In genomic region chr2:180870006-180870405, GRCm38 (mm10) we compare ENCODE assay signal across 31 mouse cellular contexts. TPM values are rescaled to one million over a fixed set of nuclear protein-coding genes. Genes with fewer than 3 reads are reported as not detected.
DNase-seq lines count a peak whose midpoint lies in the region; ATAC-seq and TF ChIP-seq lines count a peak whose summit lies in the region.
"Had no signal": no experiment of that assay in that cellular context is flagged by ENCODE, and none has a peak within 500 bp of the region (broad histone marks: within the 10 kb centered on the region; RNA-seq: fewer than 3 reads in every experiment).

No protein-coding gene starts in this region.

- 43% methylated on average over 3 of the region's 3 CpGs for WGBS in hindbrain, embryonic 13.5 days
- WGBS in hindbrain, embryonic 12.5 days = 61% methylated on average over 3 of the region's 3 CpGs
- WGBS in midbrain, embryonic 11.5 days = 67% methylated on average over 3 of the region's 3 CpGs
- WGBS in midbrain, embryonic 10.5 days = 77% methylated on average over 3 of the region's 3 CpGs
- 36% methylated on average over 3 of the region's 3 CpGs for WGBS in hindbrain, embryonic 16.5 days
- WGBS in midbrain, postnatal 0 days = 48% methylated on average over 3 of the region's 3 CpGs

- peak overlapping the region; percentile 63 for H3K27ac ChIP-seq in hindbrain, embryonic 13.5 days
- H3K27ac ChIP-seq in hindbrain, embryonic 12.5 days = no peak overlapping the region
- no peak overlapping the region for H3K27ac ChIP-seq in midbrain, embryonic 11.5 days (ENCODE audit: low read depth, low read length)
- no peak overlapping the region for H3K27ac ChIP-seq in midbrain, embryonic 10.5 days (replicated peaks)
- H3K27ac ChIP-seq in hindbrain, embryonic 16.5 days (ENCODE audit: low read depth, low read length) = peak overlapping the region; percentile 23; the same call in 1 of the 2 replicates
- peak overlapping the region; percentile 19; the same call in 1 of the 2 replicates for H3K27ac ChIP-seq in midbrain, postnatal 0 days (ENCODE audit: low read depth, low read length)
- H3K27ac ChIP-seq: embryonic facial prominence, embryonic 13.5 days; liver, embryonic 13.5 days; macrophage had no signal

- H3K9ac ChIP-seq in hindbrain, embryonic 13.5 days = no peak overlapping the region
- no peak overlapping the region for H3K9ac ChIP-seq in hindbrain, embryonic 12.5 days
- no peak overlapping the region for H3K9ac ChIP-seq in midbrain, embryonic 11.5 days (ENCODE audit: low read length)
- peak overlapping the region; percentile 14 for H3K9ac ChIP-seq in hindbrain, embryonic 16.5 days (ENCODE audit: low read depth, low read length)
- H3K9ac ChIP-seq in midbrain, postnatal 0 days (replicated peaks; ENCODE audit: low read length, poor library complexity, severe bottlenecking) = no peak overlapping the region
- H3K9ac ChIP-seq: embryonic facial prominence, embryonic 13.5 days; liver, embryonic 13.5 days had no signal

- no peak for TF ChIP-seq CTCF in midbrain, postnatal 0 days (IDR thresholded peaks at IDR 0.05)

- H3K4me2 ChIP-seq in hindbrain, embryonic 13.5 days = no peak overlapping the region
- no peak overlapping the region for H3K4me2 ChIP-seq in hindbrain, embryonic 12.5 days (replicated peaks)
- H3K4me2 ChIP-seq in midbrain, embryonic 11.5 days = no peak overlapping the region
- H3K4me2 ChIP-seq in hindbrain, embryonic 16.5 days (ENCODE audit: low read length) = no peak overlapping the region
- H3K4me2 ChIP-seq in midbrain, postnatal 0 days (ENCODE audit: low read depth, low read length, poor library complexity, severe bottlenecking) = no peak overlapping the region
- H3K4me2 ChIP-seq: embryonic facial prominence, embryonic 13.5 days; liver, embryonic 13.5 days had no signal

- H3K9me3 ChIP-seq in hindbrain, embryonic 13.5 days = no peaks in the 10 kb centered on the region
- no peaks in the 10 kb centered on the region for H3K9me3 ChIP-seq in hindbrain, embryonic 12.5 days (replicated peaks)
- H3K9me3 ChIP-seq in midbrain, embryonic 11.5 days (ENCODE audit: control insufficient read depth, low read length) = no peaks in the 10 kb centered on the region
- no peaks in the 10 kb centered on the region for H3K9me3 ChIP-seq in midbrain, embryonic 10.5 days (replicated peaks)
- H3K9me3 ChIP-seq in hindbrain, embryonic 16.5 days (ENCODE audit: control insufficient read depth, low read length) = no peaks in the 10 kb centered on the region; the same call in 1 of the 2 replicates
- no peaks in the 10 kb centered on the region for H3K9me3 ChIP-seq in midbrain, postnatal 0 days (ENCODE audit: low read length)
- H3K9me3 ChIP-seq: embryonic facial prominence, embryonic 13.5 days; liver, embryonic 13.5 days had no signal

- 0 out of 2 replicates have a peak, but pooled peaks have one; percentile 59 for ATAC-seq in hindbrain, embryonic 13.5 days (ENCODE audit: low FRiP score)
- ATAC-seq in hindbrain, embryonic 12.5 days (ENCODE audit: low FRiP score) = no peak
- ATAC-seq in midbrain, embryonic 11.5 days (ENCODE audit: low FRiP score) = no peak
- 0 out of 2 replicates have a peak, but pooled peaks have one; percentile 42 for ATAC-seq in hindbrain, embryonic 16.5 days
- 0 out of 2 replicates have a peak, but pooled peaks have one; percentile 31 for ATAC-seq in midbrain, postnatal 0 days (ENCODE audit: low FRiP score)
- ATAC-seq in granulocyte monocyte progenitor cell, adult 5-6 weeks (replicated peaks; ENCODE audit: poor library complexity, severe bottlenecking) = no peak
- ATAC-seq: CD4-positive, CD25-positive, alpha-beta regulatory T cell, adult 4 months; lung, postnatal 0 days had no signal

- no peak overlapping the region for H3K4me3 ChIP-seq in hindbrain, embryonic 13.5 days
- no peak overlapping the region for H3K4me3 ChIP-seq in hindbrain, embryonic 12.5 days
- no peak overlapping the region for H3K4me3 ChIP-seq in midbrain, embryonic 11.5 days (ENCODE audit: low read depth, low read length)
- no peak overlapping the region for H3K4me3 ChIP-seq in midbrain, embryonic 10.5 days
- no peak overlapping the region for H3K4me3 ChIP-seq in hindbrain, embryonic 16.5 days (ENCODE audit: low read length)
- H3K4me3 ChIP-seq in midbrain, postnatal 0 days (ENCODE audit: low read depth, low read length) = no peak overlapping the region
- H3K4me3 ChIP-seq: embryonic facial prominence, embryonic 13.5 days; liver, embryonic 13.5 days had no signal

- DNase-seq in midbrain, embryonic 11.5 days (ENCODE audit: low spot score, missing footprints) = peak; percentile 62
- DNase-seq in midbrain, embryonic 10.5 days (ENCODE audit: low spot score) = no peak
- DNase-seq in midbrain, postnatal 0 days (ENCODE audit: low spot score) = peak; percentile 41
- no peak for DNase-seq in heart, postnatal 25 days (ENCODE audit: low spot score)
- DNase-seq: adrenal gland, postnatal 14 days; cerebellum, adult 18-20 months; heart, postnatal 14 days; kidney, adult 11 months; kidney, postnatal 14 days; layer of hippocampus, postnatal 36 days; left cerebral cortex, postnatal 4 days; liver, embryonic 13.5 days; lung, adult 18-20 months; thymus, adult 2 months; thymus, postnatal 4 days had no signal

- no peaks in the 10 kb centered on the region for H3K27me3 ChIP-seq in hindbrain, embryonic 13.5 days
- H3K27me3 ChIP-seq in hindbrain, embryonic 12.5 days = no peaks in the 10 kb centered on the region
- no peaks in the 10 kb centered on the region for H3K27me3 ChIP-seq in midbrain, embryonic 11.5 days (ENCODE audit: control insufficient read depth, insufficient read depth, low read length)
- no peaks in the 10 kb centered on the region for H3K27me3 ChIP-seq in midbrain, embryonic 10.5 days (ENCODE audit: low read depth, poor library complexity, severe bottlenecking)
- H3K27me3 ChIP-seq in hindbrain, embryonic 16.5 days (replicated peaks; ENCODE audit: control insufficient read depth, insufficient read depth, low read length) = no peaks in the 10 kb centered on the region
- no peaks in the 10 kb centered on the region for H3K27me3 ChIP-seq in midbrain, postnatal 0 days (ENCODE audit: insufficient read depth, low read length)
- H3K27me3 ChIP-seq: embryonic facial prominence, embryonic 13.5 days; liver, embryonic 13.5 days had no signal

- H3K36me3 ChIP-seq in hindbrain, embryonic 13.5 days = no peaks in the 10 kb centered on the region
- no peaks in the 10 kb centered on the region for H3K36me3 ChIP-seq in hindbrain, embryonic 12.5 days
- peaks cover 7% of the 10 kb centered on the region; the same call in 1 of the 2 replicates for H3K36me3 ChIP-seq in midbrain, embryonic 11.5 days (ENCODE audit: control insufficient read depth, insufficient read depth, low read length)
- H3K36me3 ChIP-seq in midbrain, embryonic 10.5 days = peaks cover 67% of the 10 kb centered on the region
- no peaks in the 10 kb centered on the region for H3K36me3 ChIP-seq in hindbrain, embryonic 16.5 days (ENCODE audit: control insufficient read depth, insufficient read depth, low read length)
- H3K36me3 ChIP-seq in midbrain, postnatal 0 days (ENCODE audit: insufficient read depth, low read length) = no peaks in the 10 kb centered on the region
- H3K36me3 ChIP-seq: embryonic facial prominence, embryonic 13.5 days; liver, embryonic 13.5 days had no signal

- H3K4me1 ChIP-seq in hindbrain, embryonic 13.5 days (replicated peaks) = 0 out of 2 replicates have a peak, but pooled peaks cover 4% of the 10 kb centered on the region
- 0 out of 2 replicates have a peak, but pooled peaks cover 3% of the 10 kb centered on the region for H3K4me1 ChIP-seq in hindbrain, embryonic 12.5 days
- no peaks in the 10 kb centered on the region for H3K4me1 ChIP-seq in midbrain, embryonic 11.5 days (ENCODE audit: control insufficient read depth, insufficient read depth, low read length)
- no peaks in the 10 kb centered on the region for H3K4me1 ChIP-seq in midbrain, embryonic 10.5 days
- no peaks in the 10 kb centered on the region; the same call in 1 of the 2 replicates for H3K4me1 ChIP-seq in hindbrain, embryonic 16.5 days (ENCODE audit: control insufficient read depth, insufficient read depth, low read depth, low read length)
- H3K4me1 ChIP-seq in midbrain, postnatal 0 days (ENCODE audit: insufficient read depth, low read length) = no peaks in the 10 kb centered on the region
- H3K4me1 ChIP-seq: embryonic facial prominence, embryonic 13.5 days; liver, embryonic 13.5 days had no signal

- intact Hi-C loops in heart, postnatal 25 days (cut with DNase I) = no loop called here

RNA-seq across cellular contexts. Expression of gene Ythdf1, which starts 50.7 kb away (rescaled TPM):
- 42.2 and 47.6 TPM in 2 replicates for polyA plus RNA-seq in hindbrain, embryonic 13.5 days (2015; fragmentation: Nextera tagmentation; extraction: Ambion mirVana)
- 61.0 and 65.0 TPM in 2 replicates for polyA plus RNA-seq in hindbrain, embryonic 12.5 days (2016; fragmentation: Nextera tagmentation; extraction: Ambion mirVana)
- polyA plus RNA-seq in midbrain, embryonic 11.5 days (2014; fragmentation: Nextera tagmentation; extraction: Ambion mirVana) = 68.5 and 72.4 TPM in 2 replicates
- polyA plus RNA-seq in midbrain, embryonic 10.5 days (2016; fragmentation: Nextera tagmentation; extraction: Ambion mirVana) = 51.9 and 61.4 TPM in 2 replicates
- 12.0 and 33.7 TPM in 2 replicates for polyA plus RNA-seq in hindbrain, embryonic 16.5 days (2015; fragmentation: Nextera tagmentation; extraction: Ambion mirVana)
- total RNA-seq in midbrain, postnatal 0 days (2014; rRNA removed) = 32.2 and 38.9 TPM in 2 replicates
- 50.1 and 56.6 TPM in 2 replicates for polyA plus RNA-seq in midbrain, postnatal 0 days (2015; fragmentation: Nextera tagmentation; extraction: Ambion mirVana)
- total RNA-seq in granulocyte monocyte progenitor cell, adult 5-6 weeks (2014; fragmentation: Nextera tagmentation) = 46.7 and 63.6 TPM in 2 replicates
- total RNA-seq in granulocyte monocyte progenitor cell, adult 5-6 weeks (2017) = 34.0 and 35.8 TPM in 2 replicates
- 10 to 100 TPM; 35.6 to 35.7 TPM for total RNA-seq in heart, postnatal 25 days (2021)

RNA-seq across cellular contexts. Expression of gene Birc7, which starts 58.8 kb away (rescaled TPM):
- polyA plus RNA-seq in hindbrain, embryonic 13.5 days (2015; fragmentation: Nextera tagmentation; extraction: Ambion mirVana) = 0.17 and 0.35 TPM in 2 replicates
- 0.41 TPM in 1 of 2 replicates, not detected in the other for polyA plus RNA-seq in hindbrain, embryonic 12.5 days (2016; fragmentation: Nextera tagmentation; extraction: Ambion mirVana)
- 0.14 and 0.45 TPM in 2 replicates for polyA plus RNA-seq in midbrain, embryonic 11.5 days (2014; fragmentation: Nextera tagmentation; extraction: Ambion mirVana)
- 0.48 and 0.56 TPM in 2 replicates for polyA plus RNA-seq in midbrain, embryonic 10.5 days (2016; fragmentation: Nextera tagmentation; extraction: Ambion mirVana)
- polyA plus RNA-seq in hindbrain, embryonic 16.5 days (2015; fragmentation: Nextera tagmentation; extraction: Ambion mirVana) = 0.13 and 0.26 TPM in 2 replicates
- total RNA-seq in midbrain, postnatal 0 days (2014; rRNA removed) = not detected in 2 replicates
- polyA plus RNA-seq in midbrain, postnatal 0 days (2015; fragmentation: Nextera tagmentation; extraction: Ambion mirVana) = 0.10 and 0.28 TPM in 2 replicates
- total RNA-seq in granulocyte monocyte progenitor cell, adult 5-6 weeks (2014; fragmentation: Nextera tagmentation) = not detected in 2 replicates
- total RNA-seq in granulocyte monocyte progenitor cell, adult 5-6 weeks (2017) = not detected in 2 replicates
- total RNA-seq in heart, postnatal 25 days (2021) = not detected
- total RNA-seq: adrenal gland, postnatal 14 days; common myeloid progenitor, adult 5-6 weeks; gastrocnemius, adult 8-10 months; gastrocnemius, postnatal 4 days; heart, adult 8-10 months; heart, postnatal 14 days; left cerebral cortex, postnatal 4 days; megakaryocyte-erythroid progenitor cell, adult 5-6 weeks had no signal
- polyA plus RNA-seq: CD4-positive, CD25-positive, alpha-beta regulatory T cell, adult 4 months; embryonic facial prominence, embryonic 13.5 days; heart, embryonic 14.5 days; kidney, embryonic 14.5 days; limb, embryonic 14.5 days; liver, embryonic 13.5 days; lung, postnatal 0 days; macrophage had no signal

Comparison
In these comparisons a context has a peak if more than half of its experiments do, and no peak if none do; other contexts are left out.
1. ATAC-seq: peak in hindbrain, embryonic 13.5 days (single experiment), hindbrain, embryonic 16.5 days (single experiment) and midbrain, postnatal 0 days (single experiment); none in hindbrain, embryonic 12.5 days (single experiment), midbrain, embryonic 11.5 days (single experiment) and granulocyte monocyte progenitor cell, adult 5-6 weeks (single experiment).
2. H3K27ac ChIP-seq: peak in hindbrain, embryonic 13.5 days (single experiment), hindbrain, embryonic 16.5 days (single experiment) and midbrain, postnatal 0 days (single experiment); none in hindbrain, embryonic 12.5 days (single experiment), midbrain, embryonic 11.5 days (single experiment) and midbrain, embryonic 10.5 days (single experiment).
3. DNase-seq: peak in midbrain, embryonic 11.5 days (single experiment) and midbrain, postnatal 0 days (single experiment); none in midbrain, embryonic 10.5 days (single experiment) and heart, postnatal 25 days (single experiment).